Mouse (Mus musculus): ENCODE data around the gene Fancg.

The Fancg gene

DNA sequence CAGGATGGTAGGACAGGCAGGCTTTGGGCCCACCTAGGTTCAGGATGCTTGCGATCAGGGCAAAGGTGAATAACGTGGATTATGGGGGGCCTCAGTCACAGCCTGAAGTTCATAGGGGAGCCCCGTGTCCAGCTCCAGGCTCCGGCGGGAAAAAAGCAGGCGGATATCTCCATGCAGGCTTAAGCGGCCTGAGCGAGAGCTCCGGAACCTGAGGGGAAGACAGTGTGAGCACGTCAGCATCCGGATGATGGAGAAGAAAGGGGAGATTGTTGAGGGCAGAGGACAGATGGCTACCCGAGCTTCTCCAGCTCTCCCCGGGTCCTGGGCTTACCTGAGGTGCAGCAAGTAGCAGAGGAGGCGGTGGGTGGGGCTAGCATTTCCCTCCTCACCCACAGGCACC lies 23.2 kb upstream of the Fancg start:
- DNase-seq (ENCODE audit: low spot score in 2 of 2) = no peak

DNA sequence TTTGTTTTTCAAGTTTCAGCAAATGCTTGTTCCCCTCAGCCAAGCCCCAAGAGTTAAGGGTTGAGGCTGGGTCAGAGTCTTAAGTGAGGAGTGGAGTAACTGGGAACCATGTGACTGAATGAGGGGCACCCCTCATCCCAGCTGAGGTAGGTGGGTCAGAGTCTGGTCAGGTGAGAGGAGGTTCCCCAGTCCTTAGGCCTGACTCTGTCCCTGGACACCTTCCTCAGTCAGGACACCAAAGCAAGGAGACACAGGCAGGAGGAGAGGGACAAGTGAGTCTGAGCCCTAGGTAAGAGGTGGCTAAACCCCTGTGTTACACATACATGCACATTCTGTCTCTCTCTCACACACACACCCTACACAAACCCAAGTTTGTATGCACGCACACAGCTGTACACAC lies 22.2 kb upstream of the Fancg start:
- DNase-seq (ENCODE audit: low spot score in 2 of 2) = no peak

DNA sequence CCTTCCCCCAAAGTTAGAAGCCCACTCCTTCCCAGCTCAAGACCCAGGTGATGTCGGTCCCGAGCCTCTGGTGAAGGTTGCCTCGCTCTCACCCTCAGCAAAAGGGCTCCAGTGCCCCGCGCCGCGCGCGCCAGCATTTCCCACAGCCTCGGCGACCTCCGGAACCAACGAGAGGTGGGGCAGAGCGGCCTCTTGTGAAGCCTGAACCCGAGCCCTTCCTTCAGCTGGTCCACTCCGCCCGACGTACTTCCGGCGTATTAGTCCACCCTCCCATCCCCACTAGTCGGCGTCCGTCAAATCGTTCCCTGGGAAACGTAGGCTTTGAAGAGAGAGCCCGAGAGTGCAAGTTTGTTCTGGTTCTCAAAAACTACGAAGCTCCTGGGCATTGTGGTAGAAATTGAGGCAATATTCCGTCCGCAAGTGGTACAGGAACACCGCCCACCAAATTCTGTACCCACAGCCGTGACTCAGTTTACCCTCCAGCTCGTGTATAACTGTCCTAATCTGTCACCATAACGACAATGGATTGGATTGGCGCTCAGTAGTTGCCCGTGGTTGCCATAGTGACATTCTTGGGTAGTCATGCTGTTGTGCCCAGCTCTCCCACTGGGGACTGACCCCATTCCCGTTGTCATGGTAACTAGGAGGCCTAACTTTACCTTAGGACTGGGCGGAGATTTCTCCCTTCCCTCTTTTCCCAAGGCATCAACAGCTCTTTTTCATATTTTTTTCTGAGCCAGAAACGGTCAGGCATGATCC lies 21.1 kb upstream of the Fancg start, which contains the start of gene Stoml2:
Gene Stoml2, minus strand, starts transcription at position 474 of the 759 bp plus-strand sequence.
- peak; percentile 88 to 91 for DNase-seq (ENCODE audit: low spot score in 2 of 2)

DNA sequence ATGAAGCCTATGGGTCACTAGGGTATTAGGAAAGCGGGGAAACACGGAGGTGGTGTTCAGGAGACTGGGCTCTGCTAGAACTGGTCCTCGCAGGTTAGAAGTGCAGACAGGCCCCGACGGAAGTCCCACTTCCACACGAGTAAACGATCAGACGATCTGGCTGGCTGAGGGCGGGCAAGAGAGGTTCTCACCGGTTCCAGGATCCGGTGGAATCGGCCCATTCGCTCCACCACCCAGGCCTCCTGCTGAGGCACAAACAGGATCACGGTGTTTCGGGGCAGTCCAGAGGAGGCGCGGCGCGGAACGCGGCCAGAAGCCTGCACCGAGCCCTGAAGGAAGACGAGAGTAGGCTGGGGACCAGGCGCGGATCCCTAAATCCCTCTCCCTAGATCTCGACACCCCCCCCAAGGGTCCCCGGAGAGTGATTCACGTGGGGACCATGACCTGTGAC lies 20.5 kb upstream of the Fancg start:
- no peak for DNase-seq (ENCODE audit: low spot score in 2 of 2)

DNA sequence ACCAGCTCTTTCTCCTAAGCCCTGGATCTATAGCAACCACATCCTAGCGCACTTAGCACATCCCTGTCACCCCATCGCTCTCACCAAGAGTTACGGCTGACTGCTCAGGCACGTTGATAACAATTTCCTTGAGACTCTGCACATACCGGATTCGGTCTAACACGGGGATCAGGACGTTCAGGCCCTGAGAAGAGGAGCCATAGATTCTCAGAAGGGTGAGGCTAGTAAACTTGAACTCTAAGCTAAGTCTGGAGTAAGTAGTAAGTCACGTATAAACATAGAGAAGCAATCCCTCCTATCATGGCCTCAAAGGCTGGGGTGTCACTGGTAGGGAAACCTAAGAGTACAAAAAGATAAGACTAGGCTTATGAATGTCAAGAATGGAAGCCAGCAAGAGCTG lies 20.0 kb upstream of the Fancg start:
- no peak for DNase-seq (ENCODE audit: low spot score in 2 of 2)

DNA sequence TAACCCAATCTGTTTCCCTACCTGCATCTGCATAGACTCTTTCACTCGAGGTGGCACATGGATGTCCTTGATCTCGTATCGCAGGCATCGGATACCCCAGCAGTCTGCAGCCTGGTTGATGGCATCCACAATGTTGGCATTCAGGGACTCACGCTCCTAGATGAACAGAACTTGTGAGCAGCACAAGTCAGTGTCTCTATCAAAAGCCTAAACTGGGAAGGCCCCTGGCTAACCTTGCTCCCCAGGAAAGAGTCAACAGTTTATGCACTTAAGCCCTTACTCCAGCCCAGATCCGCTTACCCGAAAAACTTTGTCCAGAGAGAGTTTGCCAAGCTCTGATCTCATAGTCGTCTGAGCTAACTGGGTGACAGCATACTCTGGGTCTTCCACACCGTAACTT lies 19.4 kb upstream of the Fancg start:
- DNase-seq (ENCODE audit: low spot score in 2 of 2) = no peak

DNA sequence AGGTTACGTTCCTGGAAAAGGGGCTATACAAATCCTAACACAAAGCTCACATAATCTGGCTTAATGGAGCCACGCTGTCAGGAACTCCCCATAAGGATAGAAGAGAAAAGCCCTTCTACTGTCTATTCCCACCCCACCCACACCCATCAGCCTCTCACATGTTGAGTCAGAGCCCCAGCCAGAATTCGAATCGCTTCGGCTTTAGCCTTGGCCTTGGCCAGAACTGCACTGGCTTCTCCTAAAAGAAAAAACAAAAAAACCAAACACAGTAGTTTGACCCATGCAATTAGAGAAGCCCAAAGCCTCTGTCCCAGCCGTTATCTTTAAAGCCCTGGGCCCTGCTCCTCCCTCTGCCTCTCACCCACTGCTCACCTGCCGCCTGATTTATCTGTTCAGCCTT lies 18.8 kb upstream of the Fancg start:
- no peak for DNase-seq (ENCODE audit: low spot score in 2 of 2)

DNA sequence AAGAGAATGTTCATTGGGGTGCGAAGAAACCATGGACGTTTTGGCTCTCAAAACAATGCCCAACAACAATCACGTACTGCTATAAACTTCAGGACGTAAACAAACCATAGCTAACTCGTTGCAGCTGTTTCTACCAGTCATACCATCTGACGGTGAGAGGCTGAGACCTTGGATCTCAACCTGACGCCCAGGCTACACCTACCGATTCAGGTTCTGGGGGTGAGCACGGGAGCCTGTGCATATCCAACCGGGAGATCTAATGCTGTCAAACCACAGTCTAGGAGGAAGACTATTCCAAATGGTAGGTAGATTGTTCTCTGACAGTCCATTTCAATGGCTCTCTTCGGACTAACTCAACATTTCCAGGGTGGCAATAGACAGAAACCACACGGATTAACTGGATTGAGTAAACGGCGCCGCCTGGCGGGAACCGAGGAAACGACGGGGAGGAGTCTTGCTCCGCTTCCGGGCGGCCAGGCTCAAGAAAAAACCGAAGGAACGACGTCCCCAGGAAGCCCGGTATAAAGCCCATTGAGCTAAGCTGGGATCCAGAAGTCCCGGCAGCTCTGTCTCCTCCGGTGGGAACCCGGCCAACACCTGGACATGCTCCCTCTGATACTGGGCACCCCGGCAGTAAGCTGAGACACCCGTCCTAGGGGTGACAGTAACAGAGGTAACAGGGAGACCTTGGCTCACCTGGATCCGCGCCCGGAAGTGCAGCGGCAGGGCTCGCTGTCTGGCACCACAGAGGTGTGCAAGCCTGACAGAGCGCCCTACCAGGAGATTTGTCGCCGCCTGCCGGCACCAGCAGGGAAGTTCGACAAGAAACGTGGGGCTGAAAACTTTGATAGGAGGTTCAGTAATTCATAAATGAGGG lies 15.0 kb upstream of the Fancg start, which contains the start of gene Pigo:
Gene Pigo, minus strand, starts transcription at position 736 of the 877 bp plus-strand sequence.
- DNase-seq (ENCODE audit: low spot score in 2 of 2) = peak; percentile 91 to 94

DNA sequence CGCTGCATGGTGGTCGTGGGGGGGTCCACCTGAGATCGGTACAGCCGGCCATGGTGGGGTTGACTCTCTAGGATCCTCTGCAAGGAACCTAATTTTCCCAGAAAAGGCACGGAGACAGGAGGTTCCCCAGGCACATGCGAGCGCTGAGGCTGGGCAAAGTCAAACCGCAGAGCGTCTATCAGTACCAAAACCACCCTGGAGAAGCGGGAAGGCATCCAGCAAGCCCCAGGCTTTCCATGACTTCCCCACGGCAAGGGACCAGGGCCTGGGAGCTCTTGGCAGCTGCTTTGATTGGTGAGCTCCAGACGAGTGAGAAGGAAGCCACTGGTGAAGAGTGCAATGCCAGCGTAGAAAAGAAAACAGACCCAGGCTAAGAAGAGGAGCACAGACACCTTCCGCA lies 14.4 kb upstream of the Fancg start:
- DNase-seq (ENCODE audit: low spot score in 2 of 2) = no peak

DNA sequence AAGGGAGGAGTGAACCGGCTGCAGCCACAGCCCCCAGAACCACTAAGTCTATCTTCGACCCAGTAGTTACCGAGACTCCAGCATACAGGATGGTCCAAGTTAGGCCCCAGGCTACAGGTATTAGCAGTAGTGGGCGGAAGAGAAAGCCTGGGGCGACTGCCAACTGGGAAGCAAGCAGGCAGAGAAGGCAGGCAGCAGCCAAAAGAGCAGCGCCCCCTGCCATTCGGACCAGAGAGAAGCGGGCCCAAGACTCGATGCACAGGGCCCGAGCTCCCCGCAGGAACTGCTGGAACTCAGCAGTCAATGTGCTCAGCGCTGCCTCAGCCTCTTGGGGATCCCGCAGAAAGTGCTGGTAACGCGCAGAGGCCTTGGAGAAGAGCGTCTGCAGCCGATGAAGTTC lies 11.0 kb upstream of the Fancg start:
- no peak for DNase-seq (ENCODE audit: low spot score in 2 of 2)

DNA sequence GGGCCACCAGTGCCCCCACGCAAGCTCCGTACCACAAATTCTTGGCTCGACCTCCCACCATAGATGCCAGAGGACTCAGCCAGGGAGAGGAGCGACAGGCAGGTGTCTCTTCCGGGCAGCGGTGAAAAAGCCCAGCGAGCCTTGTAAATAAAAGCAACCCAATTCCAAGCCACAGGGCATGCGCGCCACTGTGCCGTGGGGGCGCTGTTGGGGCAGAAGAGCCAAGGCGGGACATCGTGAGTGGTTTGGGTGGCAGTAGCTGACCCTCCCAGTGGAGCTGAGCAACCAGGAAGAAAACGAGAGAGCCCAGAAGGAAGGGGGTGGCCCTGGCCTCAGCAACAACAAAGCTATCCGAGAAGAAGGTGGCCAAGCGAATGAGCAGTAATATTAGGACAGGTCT lies 10.6 kb upstream of the Fancg start:
- no peak for DNase-seq (ENCODE audit: low spot score in 2 of 2)

DNA sequence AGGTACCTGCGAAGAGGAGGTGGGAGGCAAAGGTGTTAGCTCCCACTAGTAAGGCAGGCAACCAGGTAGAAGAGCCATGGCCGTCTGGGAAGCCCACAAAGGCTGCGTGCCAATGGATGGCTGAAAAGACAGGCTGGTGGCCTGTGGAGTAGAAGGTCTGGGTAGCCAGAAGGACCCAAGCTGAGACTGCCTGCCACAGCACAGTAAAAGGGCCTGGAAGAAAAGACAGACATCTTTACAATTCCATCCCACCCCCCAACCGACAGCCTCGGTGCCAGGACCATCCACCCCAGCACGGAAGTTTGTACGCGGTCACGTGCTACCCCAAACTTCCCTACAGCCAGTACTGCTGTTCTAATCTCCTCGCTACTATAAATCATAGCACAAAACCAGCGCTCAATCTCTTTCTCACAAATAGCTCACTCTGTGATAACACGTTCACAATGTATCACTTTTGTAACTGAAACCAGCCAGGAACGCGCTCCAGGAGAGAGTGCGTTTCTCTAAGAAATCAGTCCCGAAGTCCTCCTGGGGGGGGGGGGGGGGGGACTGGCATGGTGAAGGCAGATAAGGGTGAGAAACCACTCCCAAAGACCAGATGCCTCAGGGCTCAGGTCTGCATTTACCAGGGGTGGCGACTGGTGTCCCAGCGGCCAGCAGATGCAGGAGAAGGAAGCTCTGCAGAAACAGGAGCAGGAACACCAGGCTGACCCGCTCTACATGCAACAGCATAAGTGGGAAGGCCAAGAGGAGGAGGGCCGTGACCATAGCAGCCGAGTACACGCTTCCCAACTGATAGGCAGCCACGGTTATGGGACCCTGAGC lies 9.5 kb upstream of the Fancg start:
- no peak for DNase-seq (ENCODE audit: low spot score in 2 of 2)

DNA sequence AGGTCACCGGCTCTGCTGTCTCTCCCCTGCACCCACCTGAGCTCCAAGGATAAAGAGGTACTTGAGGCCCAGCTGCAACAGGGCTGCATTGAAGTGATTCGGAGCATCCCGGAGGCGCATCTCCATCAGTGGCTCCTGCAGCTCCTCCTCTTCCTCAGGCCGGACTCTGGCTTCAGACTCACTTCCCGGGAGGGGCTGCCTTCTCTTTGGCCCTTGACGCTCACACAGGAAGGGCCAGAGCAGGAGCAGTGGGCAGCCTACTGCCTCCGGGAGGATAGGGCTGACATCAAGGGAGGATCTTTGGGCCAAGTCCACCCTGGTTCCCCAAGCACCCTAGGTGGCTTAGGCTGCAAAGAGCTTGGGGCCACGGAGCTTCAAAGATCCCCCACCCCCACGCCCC lies 8.9 kb upstream of the Fancg start:
- DNase-seq (ENCODE audit: low spot score in 2 of 2) = no peak

DNA sequence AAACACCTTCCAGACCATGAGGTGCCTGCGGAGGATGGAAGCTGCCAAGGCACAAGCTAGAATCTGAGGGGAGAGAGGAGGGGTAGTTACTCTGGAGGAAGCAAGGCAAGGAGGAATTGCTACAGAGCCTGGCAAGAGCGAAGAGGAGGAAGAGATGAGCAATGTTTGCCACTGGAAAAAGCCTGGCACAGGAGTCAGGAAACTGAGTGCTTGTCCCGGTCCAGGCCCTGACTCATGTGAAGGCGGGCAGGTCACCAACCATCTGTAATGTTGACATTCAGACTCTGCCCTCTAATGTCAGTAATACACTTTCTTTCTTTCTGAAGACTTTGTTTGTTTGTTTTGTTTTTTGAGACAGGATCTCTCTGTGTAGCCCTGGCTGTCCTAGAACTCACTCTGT lies 7.8 kb upstream of the Fancg start:
- no peak for DNase-seq (ENCODE audit: low spot score in 2 of 2)

DNA sequence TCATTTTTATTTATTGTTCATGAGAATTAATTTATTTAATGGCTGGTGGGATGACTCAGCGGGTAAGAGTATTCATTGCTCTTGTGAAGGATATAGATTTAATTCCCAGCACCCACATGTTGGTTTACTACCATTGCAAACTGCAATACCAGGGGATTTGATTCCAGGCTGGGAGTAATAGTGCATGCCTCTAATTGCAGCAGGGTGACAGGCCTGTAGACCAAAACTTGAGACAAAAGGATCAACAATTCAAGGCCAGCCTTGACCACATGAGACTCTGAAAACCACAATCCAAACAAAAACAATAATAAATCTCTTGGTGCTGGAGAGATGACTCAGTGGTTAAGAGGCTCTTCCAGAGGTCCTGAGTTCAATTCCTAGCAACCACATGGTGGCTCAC lies 1.8 kb upstream of the Fancg start:
- DNase-seq (ENCODE audit: low spot score in 2 of 2) = no peak

DNA sequence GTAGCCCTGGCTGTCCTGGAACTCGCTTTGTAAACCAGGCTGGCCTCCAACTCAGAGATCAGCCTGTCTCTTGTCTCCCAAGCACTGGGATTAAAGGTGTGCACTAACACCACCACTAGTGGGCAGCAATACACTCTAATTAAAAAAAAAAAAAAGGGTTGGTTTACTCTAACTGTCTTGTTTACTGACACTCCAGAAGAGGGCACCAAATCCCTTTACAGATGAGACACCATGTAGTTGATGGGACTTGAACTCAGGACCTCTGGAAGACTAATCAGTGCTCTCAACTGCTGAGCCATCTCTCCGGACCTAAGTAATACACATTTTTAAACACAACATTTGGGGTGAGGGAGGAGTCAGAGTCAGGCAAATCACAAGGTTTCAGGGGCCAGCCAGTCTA lies 4.5 kb downstream of the Fancg start:
- no peak for DNase-seq (ENCODE audit: low spot score in 2 of 2)

DNA sequence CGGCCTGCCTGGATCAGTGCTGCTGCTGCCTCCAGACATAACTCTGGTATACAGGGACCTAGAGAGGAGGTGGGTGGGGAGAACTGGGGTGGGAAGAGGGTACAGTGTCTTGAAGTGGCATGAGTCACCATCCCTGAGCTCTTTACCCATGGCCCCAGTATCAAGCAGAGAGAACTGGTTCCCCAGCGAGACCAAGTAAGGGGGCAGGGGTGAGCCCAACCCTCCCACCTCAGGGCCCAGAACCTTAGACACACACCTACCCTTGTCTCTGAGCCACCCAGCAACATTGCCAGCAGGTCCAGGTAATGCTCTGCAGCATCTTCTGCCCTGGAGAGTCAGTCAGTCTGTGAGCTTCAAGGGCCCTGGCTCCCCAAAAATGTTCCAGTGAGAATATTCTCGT lies 5.4 kb downstream of the Fancg start:
- DNase-seq (ENCODE audit: low spot score in 2 of 2) = no peak

DNA sequence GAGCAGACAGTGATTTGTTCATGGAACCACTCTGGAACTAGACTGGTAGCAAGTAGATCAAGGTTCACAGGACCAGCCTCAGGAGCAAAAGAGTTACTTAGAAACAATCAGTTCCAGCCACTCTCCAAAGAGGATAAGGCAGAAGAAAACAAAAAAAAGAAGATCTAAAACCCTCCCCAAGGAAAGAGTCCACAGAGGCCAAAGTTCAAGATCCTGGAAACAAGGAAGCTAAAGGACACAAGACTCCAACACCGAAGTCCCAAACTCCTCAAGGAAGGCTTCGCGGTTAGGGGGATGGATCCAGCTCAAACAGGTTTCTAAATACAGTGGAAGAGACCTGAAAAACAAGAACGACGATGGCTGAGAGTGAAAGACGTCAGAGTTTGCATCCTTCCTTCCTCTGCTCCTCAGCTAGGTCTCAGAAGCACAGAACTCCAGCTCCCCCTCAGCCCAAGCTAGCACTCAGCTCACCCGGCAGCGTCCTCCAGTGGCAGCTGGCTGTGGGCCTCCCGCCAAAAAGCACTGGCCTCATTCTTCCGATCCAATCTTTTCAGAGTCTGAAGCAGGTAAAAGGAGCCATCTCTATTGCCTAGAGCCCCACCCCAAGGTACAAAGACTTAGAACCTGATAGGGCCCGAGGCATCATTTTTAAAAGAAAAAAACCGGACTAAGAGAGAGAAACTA lies 7.4 kb downstream of the Fancg start:
- no peak for DNase-seq (ENCODE audit: low spot score in 2 of 2)

DNA sequence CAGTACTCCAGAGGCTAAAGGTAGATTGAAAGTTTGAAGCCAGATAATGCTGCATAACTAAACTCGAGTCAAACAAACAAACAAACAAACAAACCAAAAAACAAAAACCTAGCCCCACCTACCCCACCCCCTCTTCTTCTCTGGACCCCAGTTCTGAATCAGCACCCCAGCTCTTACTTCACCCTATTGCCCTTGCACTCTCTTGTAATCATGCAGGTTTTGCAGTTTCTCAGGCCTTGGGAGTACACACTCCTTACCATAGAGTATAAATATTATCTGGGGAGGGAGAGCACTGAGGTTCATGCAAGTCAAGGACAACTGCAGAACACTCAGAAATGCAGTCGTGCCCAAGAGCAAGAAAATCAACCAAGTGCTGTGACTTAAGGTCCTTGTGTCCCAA lies 9.0 kb downstream of the Fancg start:
- DNase-seq (ENCODE audit: low spot score in 2 of 2) = no peak

DNA sequence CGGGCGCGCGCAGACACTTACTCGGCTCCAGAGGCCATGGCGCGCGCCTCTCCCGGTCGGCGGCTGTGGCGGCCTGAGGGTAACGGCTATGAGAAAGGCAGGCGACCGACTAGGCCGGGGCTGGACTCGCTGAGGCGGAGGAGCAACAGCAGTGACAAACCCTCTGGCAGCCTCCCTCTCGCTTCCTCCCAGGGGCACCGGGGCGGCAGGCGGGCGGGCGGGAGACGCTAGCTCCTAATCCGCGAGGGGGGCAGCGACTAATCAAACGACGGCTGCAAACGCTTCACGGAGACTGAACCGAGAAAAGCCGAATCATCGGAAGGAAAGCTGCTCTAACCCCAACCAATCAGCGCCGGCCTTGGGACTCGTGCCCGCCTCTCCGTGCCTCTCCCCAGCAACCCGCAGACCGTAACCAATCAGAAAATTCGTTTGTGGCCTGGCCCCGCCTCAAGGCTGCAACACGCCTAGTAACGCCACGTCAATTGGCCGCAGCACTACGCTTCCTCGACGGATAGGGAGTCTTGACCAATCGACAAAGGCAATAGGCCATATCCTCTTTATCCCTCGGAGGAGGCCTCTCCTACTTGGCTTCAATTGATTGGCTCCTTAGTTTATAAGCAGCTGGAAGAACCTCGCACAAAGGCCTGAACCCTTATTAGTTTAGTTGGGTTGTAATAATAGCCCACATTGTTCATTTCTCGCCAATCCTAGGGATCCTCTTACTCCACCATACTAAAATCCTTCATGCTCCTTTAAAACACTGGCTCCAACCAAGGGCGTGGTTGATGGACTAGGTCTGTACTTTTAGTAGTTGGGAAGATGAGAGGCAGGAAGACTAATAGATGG lies 9.9 kb downstream of the Fancg start, which contains the start of gene Vcp:
Gene Vcp, minus strand, starts transcription at position 367 of the 846 bp plus-strand sequence.
- DNase-seq (ENCODE audit: low spot score in 2 of 2) = peak; percentile 99

All from frontal cortex, postnatal 14 days (tissue).